Mouse (Mus musculus) layer of hippocampus, adult 9-11 months (tissue): ENCODE data around the gene Hbq1b.

ENCODE experiments used
- DNase-seq: peaks from one replicate; pipeline ENCODE4 v3.0.0; 2022

The Hbq1b gene

GRCm38 (mm10) chr11:32302824-32303419, 16.2 kb downstream of the Hbq1b start:
- DNase-seq: peak; percentile 64

GRCm38 (mm10) chr11:32303455-32303854, 16.7 kb downstream of the Hbq1b start:
- no peak for DNase-seq

- no peak for DNase-seq
Observed at GRCm38 (mm10) chr11:32307006-32307405, 20.2 kb downstream of the Hbq1b start.

GRCm38 (mm10) chr11:32309446-32309845, 22.7 kb downstream of the Hbq1b start:
- DNase-seq: no peak

DNA sequence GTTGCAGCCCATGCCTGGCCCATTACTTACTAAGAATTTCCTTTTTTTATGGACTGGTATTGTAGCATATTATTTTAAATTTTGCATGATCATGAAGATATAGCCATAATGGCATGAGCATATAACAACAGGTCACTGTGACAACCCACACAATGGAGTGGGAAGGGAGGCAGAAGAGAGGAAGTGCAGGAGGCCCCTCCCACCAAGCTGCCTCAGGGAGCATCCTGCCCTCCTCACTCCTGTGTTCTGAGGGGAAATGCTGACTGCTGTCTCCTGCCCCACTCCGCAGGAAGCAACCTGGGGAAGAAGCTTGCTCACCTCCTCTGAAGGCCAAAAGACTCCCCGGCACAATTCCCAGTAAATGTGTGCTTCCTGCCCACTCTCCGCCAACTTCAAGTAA, 23.2 kb downstream of the Hbq1b start:
- no peak for DNase-seq

DNA sequence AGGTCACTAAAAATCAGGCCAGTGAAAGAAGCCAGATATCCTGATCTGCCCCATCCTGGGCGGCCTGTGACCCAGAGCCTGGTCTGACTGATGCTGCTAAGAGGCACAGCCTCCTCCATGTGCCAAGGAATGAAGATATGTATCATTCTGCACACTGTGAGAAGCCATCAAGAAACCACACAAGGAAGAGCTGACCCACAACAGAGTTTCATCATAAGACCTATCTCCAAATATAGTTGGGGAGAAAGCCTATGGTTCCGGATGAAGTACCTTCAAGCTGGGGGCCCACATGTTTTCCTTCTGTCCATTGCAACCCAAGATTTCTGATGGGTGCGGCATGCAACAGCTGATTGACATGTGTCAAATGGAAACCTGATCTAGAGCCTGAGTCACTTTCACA, 29.2 kb downstream of the Hbq1b start:
- DNase-seq: no peak

GRCm38 (mm10) chr11:32320507-32321195, 33.9 kb downstream of the Hbq1b start:
- DNase-seq: no peak

GRCm38 (mm10) chr11:32321196-32321565, 34.4 kb downstream of the Hbq1b start:
- peak; percentile 75 for DNase-seq

DNA sequence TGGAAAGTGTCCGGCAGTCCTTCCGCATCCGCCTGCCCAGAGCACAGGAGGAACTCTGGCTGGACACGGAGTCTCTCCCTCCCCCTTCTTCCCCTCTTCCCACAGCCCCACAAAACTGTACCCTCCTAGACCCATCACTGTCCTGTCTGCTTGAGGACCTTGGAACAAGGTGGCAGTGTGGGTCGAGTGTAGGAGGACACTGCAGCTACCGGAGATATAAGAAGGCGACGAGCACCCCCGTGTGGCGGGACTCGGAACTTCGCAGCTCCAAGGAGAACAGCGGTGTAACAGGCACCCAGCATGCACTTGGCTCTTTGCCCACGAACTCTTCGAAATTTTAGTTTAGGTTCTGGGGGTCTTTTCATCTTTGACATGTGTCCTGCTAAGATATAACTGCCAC, 37.8 kb downstream of the Hbq1b start:
- peak; percentile 78 for DNase-seq

GRCm38 (mm10) chr11:32331075-32331474, 44.3 kb downstream of the Hbq1b start:
- DNase-seq: no peak

GRCm38 (mm10) chr11:32331861-32332260, 45.1 kb downstream of the Hbq1b start:
- DNase-seq: no peak

DNA sequence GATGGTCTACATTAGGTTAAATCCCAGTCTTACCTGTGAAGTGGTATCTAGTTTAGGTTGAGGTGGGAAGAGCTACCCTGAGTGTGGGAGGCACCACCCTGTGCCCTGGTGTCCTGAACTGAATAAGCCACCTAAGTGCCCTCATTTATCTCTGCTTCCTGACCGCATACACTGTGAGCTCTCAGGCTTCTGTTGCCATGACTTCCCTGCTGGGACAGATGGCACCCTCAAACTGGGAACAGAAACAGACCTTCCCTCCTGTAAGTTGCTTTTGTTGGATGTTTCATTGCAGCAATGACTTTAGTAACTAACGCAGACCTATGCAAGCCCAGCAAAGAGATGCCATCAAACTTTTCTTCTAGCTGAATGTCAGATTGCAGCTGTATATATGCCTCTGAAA, 46.5 kb downstream of the Hbq1b start:
- DNase-seq: no peak

DNA sequence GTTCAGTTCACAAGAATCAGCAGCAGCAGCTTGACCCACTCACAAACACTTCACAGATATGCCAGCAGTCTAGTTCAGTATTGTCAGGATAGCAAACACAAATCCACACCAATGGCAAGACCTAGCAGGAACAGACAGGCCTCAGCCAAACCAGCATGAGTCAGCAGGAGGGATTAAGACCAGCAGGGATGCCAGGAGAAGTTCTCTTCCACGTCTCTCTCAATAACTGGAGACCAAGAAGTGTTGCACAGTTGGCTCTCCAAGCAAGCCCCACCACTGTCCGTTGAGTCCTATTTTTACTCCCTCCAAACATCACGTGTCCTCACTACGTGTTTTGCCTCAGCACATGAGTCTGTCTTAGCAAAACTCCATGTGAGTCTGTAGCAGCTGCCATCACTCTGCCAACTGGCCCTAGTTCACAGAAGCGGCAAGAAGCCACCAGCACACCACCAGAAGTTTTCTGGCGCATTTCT, 49.7 kb downstream of the Hbq1b start:
- no peak for DNase-seq
